Mouse (Mus musculus) cerebellum, adult 11 months (tissue): ENCODE measurements around the gene Asz1.

ENCODE experiments used
- DNase-seq: peaks from one replicate; pipeline ENCODE4 v3.0.0; 2022

The Asz1 gene

DNA sequence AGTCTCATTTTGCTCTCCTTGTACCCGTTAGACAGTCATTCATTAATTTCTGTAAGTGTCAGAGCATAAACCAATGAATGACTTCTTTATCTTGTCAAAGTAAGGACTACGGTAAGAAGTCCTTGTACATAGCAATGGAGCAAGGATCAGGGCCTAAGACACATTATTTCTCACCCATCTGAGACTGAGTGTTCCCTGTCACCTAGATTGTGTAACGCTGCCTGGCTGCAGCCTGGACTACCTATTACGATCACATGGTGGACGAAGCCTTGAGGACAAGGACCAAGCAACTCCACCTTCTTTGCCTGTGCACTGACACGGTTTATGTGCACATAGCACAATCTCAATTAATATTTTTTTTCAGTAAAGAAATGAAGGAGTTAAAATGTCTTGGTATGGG, 106.8 kb downstream of the Asz1 start:
- DNase-seq = no peak
